Mouse (Mus musculus) lung, postnatal 10 days (tissue): ENCODE measurements around the gene Gm973.
"Not testable (repeated sequence)": the region's sequence is repeated elsewhere in the genome, so short reads cannot be mapped to it uniquely, and the experiment has no call there.

Source experiments
- DNase-seq: peaks from one replicate; pipeline ENCODE4 v3.0.0; 2021

Gene Gm973

GRCm38 (mm10) chr1:59636349-59636748 is 120.3 kb downstream of the Gm973 start:
- DNase-seq = no peak

GRCm38 (mm10) chr1:59638371-59638770 is 122.3 kb downstream of the Gm973 start:
- DNase-seq = no peak

GRCm38 (mm10) chr1:59642488-59642887 is 126.4 kb downstream of the Gm973 start:
- no peak for DNase-seq

- DNase-seq = not testable (repeated sequence)
Measured at GRCm38 (mm10) chr1:59646502-59646901, 130.4 kb downstream of the Gm973 start.

- no peak for DNase-seq
Measured at GRCm38 (mm10) chr1:59651201-59651819, 135.2 kb downstream of the Gm973 start.

- no peak for DNase-seq
Measured at GRCm38 (mm10) chr1:59653243-59653911, 137.3 kb downstream of the Gm973 start.

GRCm38 (mm10) chr1:59656244-59657171 is 140.4 kb downstream of the Gm973 start:
- DNase-seq = no peak

GRCm38 (mm10) chr1:59663456-59664135 is 147.5 kb downstream of the Gm973 start:
- DNase-seq = no peak

GRCm38 (mm10) chr1:59668871-59669270 is 152.8 kb downstream of the Gm973 start:
- DNase-seq = no peak

- peak; percentile 35 for DNase-seq
Measured at GRCm38 (mm10) chr1:59669962-59670630, 154.0 kb downstream of the Gm973 start.

GRCm38 (mm10) chr1:59670641-59671168 is 154.6 kb downstream of the Gm973 start, which contains the start of gene Sumo1:
Sumo1 (minus strand) TSS chr1:59670834.
- peak; percentile 92 for DNase-seq

- DNase-seq = no peak
Measured at GRCm38 (mm10) chr1:59673661-59674060, 157.6 kb downstream of the Gm973 start.

GRCm38 (mm10) chr1:59683926-59684818 is 168.1 kb downstream of the Gm973 start:
- DNase-seq = peak; percentile 48

GRCm38 (mm10) chr1:59684819-59685755 is 169.0 kb downstream of the Gm973 start, which contains the start of gene Nop58:
Nop58 (plus strand) TSS chr1:59684971.
- DNase-seq = peak; percentile 94
